Mouse (Mus musculus) CH12.LX (cell line): ENCODE results near the gene Vwa7.

Experiments
- CTCF ChIP-seq, 2 experiments: IDR thresholded peaks in 1 of 2; conservative IDR thresholded peaks in 1 of 2; 2 replicates each; pipeline ENCODE4 v1.5.1; 2011 to 2012; ENCODE audit warnings: low read depth in 2 of 2, low read length in 2 of 2, improper control_type of control experiment in 1 of 2, inconsistent platforms in 1 of 2, mild to moderate bottlenecking in 1 of 2, moderate library complexity in 1 of 2
- E2F4 ChIP-seq: IDR thresholded peaks from 2 replicates; pipeline ENCODE4 v1.6.1; 2011; ENCODE audit warnings: low read depth, low read length, improper control_type of control experiment; ENCODE audit not compliant: insufficient replicate concordance
- JUND ChIP-seq: conservative IDR thresholded peaks from 2 replicates; pipeline ENCODE4 v1.6.1; 2011; ENCODE audit warnings: low read depth, low read length, improper control_type of control experiment
- KAT2A ChIP-seq: IDR thresholded peaks from 2 replicates; pipeline ENCODE4 v1.6.1; 2012; ENCODE audit warnings: low read length, improper control_type of control experiment, inconsistent platforms; ENCODE audit not compliant: insufficient replicate concordance
- MAFK ChIP-seq: IDR thresholded peaks from 2 replicates; pipeline ENCODE4 v1.6.1; 2011; ENCODE audit warnings: low read length, improper control_type of control experiment; ENCODE audit not compliant: insufficient replicate concordance
- NRF1 ChIP-seq: IDR thresholded peaks from 2 replicates; pipeline ENCODE4 v1.6.1; 2014; ENCODE audit warnings: low read depth, mild to moderate bottlenecking, inconsistent platforms, low read length, improper control_type of control experiment, moderate library complexity
- POLR2A ChIP-seq: IDR thresholded peaks from 2 replicates; pipeline ENCODE4 v1.6.1; 2011; ENCODE audit warnings: low read depth, mild to moderate bottlenecking, improper control_type of control experiment, low read length
- RAD21 ChIP-seq: IDR thresholded peaks from 2 replicates; pipeline ENCODE4 v1.6.1; 2011; ENCODE audit warnings: low read depth, mild to moderate bottlenecking, low read length, improper control_type of control experiment, moderate library complexity
- SIN3A ChIP-seq: IDR thresholded peaks from 2 replicates; pipeline ENCODE4 v1.6.1; 2012; ENCODE audit warnings: low read length, improper control_type of control experiment, inconsistent platforms
- SMC3 ChIP-seq: IDR thresholded peaks from 2 replicates; pipeline ENCODE4 v1.6.1; 2011; ENCODE audit warnings: low read depth, low read length, improper control_type of control experiment
- ZMIZ1 ChIP-seq: IDR thresholded peaks from 2 replicates; pipeline ENCODE4 v1.6.1; 2012; ENCODE audit warnings: low read depth, mild to moderate bottlenecking, inconsistent platforms, low read length, improper control_type of control experiment
- ZNF384 ChIP-seq: IDR thresholded peaks from 2 replicates; pipeline ENCODE4 v1.6.1; 2012; ENCODE audit warnings: low read depth, low read length, improper control_type of control experiment, inconsistent platforms

DNA sequence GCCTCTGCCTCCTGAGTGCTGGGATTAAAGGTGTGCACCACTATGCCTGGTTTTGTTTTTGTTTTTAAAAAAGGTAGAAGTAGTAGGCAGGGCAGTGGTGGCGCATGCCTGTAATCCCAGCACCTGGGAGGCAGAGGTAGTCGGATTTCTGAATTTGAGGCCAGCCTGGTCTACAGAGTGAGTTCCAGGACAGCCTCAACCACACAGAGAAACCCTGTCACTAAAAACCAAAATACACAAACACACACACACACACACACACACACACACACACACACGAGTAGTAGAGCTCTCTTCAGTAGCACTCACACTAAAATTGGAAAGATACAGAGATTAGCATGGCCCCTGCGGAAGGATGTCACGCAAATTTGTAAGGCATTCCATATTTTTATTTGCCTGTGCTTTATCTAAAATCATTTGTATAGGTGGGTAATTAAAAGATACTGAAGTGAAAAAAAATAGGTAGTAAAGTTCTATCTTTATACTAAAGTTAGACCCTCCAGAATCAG, 32.6 kb downstream of the Vwa7 start:
- no peak for TF ChIP-seq POLR2A
- no peak for TF ChIP-seq ZMIZ1
- TF ChIP-seq SIN3A: no peak
- TF ChIP-seq MAFK: no peak
- TF ChIP-seq RAD21: no peak
- no peak for TF ChIP-seq CTCF (conservative IDR thresholded peaks at IDR 0.05 in 1 of 2, IDR thresholded peaks at IDR 0.05 in 1 of 2; ENCODE audit: low read depth in 2 of 2, low read length in 2 of 2)
- TF ChIP-seq E2F4: no peak
- TF ChIP-seq ZNF384: no peak
- TF ChIP-seq KAT2A: no peak
- no peak for TF ChIP-seq NRF1
- no peak for TF ChIP-seq SMC3
- no peak for TF ChIP-seq JUND
